Mouse (Mus musculus) adrenal gland, adult 8-10 months (tissue): ENCODE measurements around the gene St6galnac3. TPM values are rescaled to one million over a fixed set of nuclear protein-coding genes. Genes with fewer than 3 reads are reported as not detected.

Experiments
- DNase-seq: peaks from one replicate; pipeline ENCODE4 v3.0.0; 2022
- total RNA-seq, 4 experiments: library from RNA; stranded (reverse); gene quantifications; 2 replicates each; pipeline ENCODE4 v1.2.4; 2022

The St6galnac3 gene
- total RNA-seq, 4 experiments from 2014 or later = 7.7 to 25.4 (median 16.9) TPM

DNA sequence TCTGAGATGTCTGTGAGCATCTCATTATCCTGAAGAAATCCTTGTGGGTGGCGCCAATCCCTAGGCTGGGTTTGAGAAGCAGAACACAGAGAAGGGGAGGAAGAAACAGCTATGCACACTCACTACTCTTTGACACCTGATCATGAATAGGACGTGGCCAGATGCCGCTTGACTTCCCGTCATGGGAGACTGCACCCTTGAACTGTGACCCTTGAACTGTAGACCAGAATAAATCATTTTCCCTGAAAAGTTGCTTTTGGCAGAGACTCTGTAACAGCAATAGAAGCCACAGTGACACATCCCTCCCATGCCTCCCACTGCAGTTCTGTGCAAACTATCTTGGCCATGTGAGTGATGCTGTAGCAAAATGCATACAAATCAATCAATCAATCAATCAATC is 267.3 kb downstream of the St6galnac3 start:
- DNase-seq = no peak

DNA sequence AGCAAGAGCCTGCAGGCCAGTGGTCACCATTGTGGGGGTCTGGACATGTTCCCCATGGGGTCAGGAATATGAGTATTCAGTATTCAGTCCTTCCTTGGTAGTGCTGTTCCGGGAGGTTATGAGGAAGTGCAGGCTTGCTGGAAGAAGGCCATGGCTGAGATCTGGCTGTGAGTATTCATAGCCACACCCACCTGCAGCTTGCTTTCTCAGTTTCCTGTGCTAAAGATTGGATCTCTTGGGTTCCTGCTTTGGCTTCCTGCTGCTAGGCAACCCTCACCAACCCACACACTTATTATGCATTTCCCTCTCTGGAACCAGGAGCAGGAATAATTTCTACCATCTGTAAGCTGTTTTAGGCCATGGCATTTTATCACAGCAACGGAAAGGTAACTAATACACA is 267.8 kb downstream of the St6galnac3 start:
- no peak for DNase-seq

DNA sequence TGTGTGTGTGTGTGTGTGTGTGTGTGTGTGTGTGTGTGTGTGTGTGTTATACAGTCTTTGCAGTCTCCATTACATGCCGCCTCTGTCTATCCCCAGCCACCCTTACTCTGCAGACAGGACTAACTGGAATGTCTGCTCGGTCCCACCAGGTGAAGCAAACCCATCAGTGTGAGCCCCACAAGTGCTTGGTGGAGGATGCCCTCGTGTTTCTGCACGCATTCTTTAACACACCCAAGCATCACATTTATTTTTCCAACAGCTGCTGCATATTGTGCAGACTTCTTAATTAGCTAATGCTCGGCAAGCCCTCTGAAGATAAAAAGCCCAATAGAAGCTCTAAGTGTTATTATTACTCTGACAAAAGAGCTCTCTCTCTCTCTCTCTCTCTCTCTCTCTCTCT is 268.7 kb downstream of the St6galnac3 start:
- DNase-seq = no peak

DNA sequence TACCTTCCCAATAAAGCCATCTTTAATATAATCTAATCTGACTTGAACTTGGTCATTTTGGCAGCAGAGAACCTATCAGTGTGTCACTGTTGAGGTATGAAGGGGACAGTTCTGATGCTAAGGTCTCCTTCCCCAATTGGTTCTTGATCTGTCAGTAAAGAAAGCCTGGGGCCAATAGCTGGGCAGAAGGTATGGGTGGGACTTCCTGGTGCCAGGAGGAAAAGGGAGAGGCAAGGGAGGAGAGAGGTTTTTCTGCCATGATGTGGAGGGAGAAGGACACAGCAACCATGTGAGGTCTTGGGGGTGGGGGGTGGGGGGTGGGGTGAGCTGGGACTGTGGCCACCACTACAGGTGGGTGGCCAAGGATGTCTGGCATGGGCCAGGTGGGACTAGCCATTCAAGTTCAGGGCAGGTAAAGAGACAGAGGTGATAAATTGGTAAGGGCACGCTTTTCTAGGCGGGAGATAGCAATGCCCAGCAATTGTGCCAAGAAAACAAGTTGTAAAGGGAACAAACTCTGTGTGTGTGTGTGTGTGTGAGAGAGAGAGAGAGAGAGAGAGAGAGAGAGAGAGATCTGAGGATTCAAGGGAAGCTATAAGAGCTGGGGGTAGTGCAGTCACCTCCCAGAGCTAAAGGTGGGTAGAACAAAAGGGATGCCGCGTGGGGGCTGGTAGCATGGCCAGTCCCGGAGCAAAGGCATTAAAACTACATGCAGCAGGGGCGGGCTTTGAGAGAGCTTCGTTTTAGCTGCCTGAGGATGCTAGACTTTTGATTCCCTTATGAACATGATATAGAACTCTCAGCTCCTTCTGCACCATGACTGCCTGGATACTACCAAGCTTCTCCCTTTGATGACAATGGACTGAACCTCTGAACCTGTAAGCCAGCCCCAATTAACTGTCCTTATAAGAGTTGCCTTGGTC is 271.6 kb downstream of the St6galnac3 start:
- no peak for DNase-seq

DNA sequence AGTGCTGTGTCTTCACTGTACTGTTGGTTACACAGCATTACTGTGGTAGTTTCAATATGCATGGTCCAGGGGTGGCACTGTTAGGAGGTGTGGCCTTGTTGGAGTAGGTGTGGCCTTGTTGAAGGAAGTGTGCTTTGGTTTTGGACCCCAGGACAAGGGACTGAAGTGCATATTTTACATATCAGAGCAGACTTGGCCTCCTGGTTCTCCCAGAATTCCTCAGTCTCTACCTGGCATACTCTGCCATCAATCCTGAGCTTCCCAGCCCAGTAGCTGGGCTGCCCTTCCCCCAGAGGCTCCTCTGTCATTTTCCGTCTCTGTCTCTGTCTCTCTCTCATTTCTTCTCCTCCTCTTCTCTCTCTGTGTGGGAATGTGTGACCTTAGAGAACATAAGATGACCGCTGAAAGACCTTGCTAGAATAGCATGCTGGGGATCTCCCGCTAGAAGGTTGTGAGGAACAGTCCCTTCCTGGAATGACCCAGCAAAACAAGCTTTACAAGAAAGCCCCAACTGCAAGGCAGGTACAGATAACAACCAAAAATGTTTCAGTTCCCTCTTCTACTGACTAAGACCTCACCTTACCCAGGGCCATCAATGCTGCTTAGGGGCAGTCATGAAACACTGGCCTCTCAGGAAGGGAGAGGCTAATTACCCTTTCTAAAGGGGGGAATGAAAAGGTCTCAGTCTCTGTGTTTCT is 272.5 kb downstream of the St6galnac3 start:
- DNase-seq = no peak

DNA sequence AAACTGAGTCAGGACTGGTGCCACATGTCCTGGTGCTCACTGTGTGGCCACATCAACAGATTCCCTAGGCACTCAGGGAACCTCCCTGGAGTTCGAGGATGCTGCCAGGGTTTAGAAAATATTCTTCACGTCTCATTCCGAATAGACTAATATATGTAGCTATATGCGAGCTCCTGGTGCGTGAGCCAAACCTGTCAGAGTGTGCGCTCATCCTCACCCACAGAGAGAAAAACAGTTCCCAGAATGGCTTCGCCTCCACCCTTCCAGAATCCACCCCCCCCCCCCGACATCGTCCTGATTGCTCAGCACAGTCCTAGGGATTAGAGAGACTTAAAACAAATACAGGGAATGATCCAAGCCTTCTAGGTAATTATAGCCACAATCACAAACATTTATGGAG is 283.6 kb downstream of the St6galnac3 start:
- no peak for DNase-seq

DNA sequence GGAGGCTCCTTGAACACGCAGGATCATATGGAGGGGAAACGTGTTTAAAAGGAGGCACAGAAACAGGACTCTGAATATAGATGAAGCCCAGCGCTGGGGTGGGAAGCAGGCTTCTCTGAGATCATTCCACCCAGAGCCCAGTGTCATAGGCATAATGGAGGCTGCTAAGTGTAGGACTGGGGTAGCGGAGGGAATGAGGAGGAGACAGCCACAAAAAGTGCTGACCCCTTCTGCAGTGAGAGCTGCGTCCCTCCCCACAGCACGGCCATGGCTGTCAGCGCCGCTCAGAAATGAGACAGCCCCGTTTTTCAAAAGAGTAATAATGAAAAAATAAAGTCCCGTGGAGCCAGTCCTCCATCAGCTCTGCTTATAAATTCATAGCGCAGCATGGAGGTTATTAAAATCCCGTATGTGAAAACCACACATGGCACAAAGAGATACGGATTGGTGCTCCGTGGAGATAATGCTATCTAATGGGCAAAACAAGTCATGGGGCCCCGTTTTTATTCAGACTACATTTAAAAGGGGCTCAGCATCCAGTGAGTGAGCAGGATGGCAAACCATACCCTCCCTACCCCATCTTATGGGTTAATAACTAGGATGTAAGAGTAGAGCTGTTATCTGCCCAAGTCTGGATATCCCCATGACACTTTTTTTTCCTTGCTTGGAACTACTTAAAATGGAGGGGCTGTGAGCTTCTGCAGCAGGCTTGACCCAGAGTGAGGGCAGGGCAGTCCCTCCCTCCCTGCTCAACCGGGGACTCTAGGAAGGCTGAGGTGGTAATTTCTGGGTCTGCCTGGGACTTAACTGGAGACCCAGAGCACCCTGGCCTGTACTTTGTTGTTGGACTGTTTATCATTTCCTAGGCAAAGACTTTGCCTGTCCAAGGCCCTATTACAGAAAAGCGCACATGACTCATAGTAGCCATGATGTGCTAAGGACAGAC is 288.6 kb downstream of the St6galnac3 start:
- peak; percentile 15 for DNase-seq

DNA sequence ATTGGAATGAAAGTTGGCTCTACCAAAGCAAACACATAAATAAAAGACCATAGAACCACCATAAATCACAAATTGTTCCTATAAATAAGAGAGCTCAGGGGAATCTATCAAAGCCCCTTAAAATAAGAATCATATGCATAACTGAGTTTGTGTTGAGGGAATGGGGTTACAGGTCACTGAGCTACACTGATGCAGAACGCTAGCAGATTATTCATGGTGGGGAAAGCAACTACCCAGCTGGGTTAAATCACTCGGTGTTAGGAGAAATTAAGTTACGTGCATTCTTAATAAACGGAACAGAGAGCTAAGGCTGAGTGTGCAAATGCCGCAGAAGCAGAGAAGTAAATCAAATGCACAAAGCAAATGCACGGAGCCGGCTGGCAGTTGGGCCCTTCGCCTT is 292.0 kb downstream of the St6galnac3 start:
- DNase-seq = no peak

DNA sequence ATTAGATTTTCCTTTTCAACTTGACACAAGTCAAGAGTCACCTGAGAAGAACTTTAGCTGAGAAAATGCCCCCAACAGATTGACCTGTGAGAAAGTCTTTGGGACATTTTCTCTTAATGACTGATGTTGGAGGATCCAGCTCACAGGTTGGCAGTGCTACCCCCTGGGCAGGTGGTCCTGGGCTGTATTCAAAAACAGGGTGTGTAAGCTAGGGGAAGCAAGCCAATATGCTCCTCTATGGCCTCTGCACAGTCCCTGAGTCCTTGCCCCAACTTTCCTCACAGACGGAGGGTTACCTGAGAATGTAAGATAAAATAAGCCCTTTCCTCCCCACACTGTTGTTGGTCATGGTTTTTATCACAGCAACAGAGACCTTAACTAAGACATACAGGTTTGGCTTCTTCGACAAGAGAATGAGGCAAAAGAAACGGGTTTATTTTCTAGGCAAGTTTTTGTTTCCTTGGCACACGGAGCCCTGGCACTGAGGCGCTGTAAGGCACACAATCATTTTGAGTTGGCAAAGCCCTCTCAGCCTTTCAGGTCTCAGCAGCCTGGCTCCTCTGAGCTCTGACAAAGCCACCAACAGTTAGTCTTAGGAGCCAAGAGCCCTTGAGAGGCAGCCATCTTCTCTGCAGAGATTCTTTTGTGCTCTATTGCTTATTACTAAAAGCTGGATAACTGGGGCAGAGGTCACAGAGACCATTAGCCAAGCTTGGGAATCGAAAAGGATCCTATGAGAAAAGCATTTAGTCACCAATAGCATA is 292.7 kb downstream of the St6galnac3 start:
- DNase-seq = no peak

DNA sequence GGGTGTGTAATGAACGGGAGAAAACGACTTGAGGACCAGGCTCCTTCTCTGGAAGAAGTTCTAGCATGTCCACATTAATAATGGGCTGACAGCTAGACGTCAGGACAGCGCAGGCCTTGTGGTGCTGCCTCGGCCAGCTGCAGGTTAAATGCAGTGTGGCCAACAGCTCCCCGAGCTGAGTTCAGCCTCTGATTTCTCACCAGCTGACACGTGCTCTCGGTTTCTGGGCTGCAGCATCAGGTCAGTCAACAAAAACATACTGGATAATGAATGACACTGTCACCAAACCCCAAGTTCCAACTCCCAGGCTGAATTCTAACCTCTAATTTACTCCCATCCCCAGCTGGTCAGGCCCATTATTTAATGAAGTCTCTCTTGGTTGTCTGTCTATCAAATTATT is 295.1 kb downstream of the St6galnac3 start:
- DNase-seq = no peak

DNA sequence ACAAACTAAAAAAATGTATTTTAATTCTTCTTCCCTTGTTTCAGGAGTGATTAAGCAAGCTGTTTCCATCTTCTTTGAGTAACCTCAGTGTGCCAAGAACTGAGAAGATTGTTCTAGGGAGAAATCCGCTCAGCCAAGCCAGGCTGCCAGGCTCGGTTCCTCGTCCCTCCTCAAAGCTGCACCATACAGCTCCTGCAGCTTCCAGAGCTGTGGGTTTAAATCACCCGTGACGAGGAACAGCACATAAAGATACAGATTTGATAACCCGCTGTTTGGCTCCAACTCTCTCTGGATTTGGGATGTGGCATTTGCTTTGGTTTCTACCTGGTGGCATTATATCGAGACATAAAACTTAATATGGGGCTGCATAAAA is 303.1 kb downstream of the St6galnac3 start:
- no peak for DNase-seq

DNA sequence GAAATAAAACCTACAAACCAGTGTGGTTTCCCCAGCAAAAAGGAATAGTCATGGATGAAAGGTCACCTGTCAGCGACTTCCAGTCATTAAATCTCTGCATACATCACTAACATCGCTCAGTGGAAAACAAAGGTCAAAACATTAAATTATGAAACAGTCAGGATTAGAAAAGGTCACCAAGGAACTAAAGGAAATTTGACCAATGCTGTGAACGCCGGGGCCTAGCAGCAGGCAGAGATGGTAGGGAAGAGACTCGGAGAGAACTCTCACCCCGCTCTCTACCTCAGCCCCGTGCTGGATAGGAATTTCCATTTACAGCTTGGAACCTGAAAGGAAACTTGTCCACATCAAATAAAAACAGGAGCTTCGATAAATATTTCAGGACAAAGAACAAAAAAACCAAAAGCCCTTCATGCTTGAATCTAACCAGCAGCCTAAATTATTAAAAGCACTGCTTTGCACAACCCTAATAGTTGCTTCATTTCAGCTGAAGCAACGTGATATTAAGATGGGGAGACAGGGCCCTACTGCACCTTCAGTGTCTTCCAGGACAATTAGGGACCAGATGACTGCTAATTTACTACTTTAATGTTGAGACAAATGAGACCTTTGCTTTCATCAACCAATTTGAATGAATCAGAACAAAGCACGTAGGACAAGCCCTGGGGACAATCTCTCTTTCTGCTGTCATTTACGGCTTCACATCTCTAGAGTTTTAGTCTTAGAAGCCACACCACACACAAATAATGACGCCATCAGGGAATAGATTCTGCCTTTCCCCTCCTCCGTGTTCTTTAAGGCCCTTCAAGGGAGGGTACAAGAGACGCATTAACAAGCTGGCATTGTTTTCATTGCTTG is 303.7 kb downstream of the St6galnac3 start:
- peak; percentile 23 for DNase-seq

DNA sequence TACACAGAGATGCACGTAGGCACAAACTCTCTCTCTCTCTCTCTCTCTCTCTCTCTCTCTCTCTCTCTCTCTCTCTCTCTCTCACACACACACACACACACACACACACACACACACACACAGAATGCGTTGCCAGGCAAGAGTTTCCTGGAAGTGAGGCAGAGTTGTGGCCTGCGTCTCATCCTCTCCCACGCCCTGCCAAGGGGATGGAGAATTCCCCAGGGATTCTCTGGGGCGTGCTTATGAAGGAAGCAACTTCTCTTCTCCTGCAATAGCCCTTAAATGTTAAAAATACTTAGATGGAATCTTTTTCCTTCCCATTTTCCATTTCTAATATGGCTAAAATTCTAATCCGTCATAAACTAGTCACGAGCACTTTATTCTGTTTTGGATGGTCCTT is 305.6 kb downstream of the St6galnac3 start:
- no peak for DNase-seq

DNA sequence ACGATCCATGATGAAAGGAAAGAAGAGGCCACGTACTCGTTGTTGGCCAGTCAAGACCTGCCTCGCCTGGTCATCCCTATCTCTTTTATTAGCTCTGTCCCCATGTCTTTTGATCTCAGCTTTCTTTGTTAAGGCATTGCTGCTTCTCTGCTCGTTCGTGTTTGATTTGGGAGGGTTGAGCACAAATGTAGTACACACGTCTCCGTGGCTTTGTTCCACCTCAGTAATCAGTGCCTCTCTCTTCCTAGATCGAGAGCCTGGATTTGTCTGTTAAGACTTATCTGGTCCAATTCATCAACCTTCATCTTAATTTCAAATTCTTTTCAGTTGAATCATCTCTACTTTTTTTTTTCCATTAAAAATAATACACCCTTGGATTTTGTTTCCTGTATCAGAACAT is 308.0 kb downstream of the St6galnac3 start:
- no peak for DNase-seq

DNA sequence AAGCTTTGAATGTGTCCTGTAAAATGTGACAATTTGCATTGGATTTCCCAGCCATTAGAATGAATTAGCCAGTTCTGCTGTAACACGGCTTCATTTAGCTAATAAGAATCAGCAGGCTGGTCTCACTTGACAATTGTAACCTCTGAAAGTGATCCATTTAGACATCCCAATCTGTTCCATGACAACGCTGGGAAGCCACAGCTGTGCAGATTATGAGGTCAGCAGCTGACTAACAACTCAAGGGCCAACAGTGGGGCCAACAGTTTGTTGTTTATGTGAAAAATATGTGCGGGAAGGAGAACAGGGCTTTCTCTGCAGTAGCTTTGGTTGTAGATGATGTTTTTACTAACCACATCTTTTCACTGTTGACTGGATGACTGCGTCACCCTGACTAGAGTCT is 308.6 kb downstream of the St6galnac3 start:
- DNase-seq = no peak

DNA sequence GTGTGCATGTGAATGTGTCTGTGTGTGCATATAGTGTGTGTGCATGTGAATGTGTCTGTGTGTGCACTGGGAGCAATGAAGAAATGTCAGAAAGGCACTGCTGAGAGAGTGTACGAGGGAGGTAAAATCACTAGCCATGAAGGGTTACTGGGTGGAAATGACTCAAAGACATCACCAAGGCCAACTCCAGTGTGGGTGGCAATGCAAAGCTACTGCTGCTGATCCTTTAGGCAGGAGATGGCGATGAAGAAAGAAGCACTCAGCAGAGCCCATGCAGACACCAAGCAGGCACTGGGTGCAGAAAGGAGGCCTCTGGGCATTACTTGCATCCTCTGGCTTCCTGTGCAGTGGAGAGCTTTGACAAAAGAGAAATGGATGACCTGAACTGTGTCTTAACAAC is 310.8 kb downstream of the St6galnac3 start:
- peak; percentile 18 for DNase-seq

DNA sequence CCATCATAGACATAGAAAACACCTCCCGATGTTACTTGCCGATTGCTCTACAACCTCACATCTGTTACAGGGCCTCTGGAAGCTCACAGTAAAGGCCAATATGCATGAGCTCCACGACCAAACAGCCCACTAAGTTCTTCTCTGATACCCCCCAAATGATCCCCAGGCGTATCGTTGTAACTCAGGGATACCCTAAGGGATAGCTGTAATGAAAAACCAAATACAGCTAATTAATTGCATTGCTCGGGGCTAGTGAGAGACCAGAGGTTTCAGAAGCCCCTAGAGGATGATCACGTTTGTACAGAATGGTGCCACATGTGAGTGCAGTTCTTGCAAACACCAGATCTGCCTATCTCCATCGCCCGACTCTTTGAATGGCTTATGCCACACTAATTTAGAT is 315.7 kb downstream of the St6galnac3 start:
- DNase-seq = no peak

DNA sequence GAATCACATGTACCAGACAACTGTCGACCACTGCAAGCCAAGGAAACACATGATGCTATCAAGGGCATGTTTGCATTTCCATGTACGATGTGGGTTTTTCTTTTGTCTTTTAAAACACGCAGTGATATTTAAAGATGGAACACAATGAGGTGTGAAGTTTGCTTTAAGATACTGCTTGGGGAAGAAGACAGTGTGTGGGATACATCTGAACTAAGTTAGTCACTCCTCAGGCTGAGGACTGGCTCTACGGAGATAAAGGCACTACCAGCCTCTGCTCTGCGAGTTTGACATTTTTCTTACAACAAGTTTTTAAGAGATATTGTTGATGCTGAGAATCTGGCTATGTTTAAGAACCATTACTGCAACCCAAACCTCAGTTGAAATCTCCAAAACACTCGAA is 316.6 kb downstream of the St6galnac3 start:
- DNase-seq = no peak

DNA sequence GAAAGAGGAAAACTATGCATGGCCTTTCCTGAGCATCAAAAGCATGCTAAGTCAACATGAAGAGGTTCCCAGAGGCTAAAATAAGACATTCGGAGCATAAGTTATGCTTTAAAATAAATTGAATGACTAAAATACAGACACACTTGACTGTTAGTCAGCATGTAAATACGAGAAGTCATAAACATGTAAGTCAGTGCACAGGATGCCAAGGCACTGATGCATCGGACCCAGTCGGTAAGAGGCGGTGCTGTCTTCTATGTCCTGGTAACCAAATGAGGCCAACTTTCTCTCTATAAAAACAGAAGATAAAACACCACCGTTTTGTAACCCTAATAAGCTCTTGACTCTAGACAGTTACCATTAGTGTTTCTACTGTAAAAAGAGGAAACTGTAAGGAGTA is 317.3 kb downstream of the St6galnac3 start:
- no peak for DNase-seq

DNA sequence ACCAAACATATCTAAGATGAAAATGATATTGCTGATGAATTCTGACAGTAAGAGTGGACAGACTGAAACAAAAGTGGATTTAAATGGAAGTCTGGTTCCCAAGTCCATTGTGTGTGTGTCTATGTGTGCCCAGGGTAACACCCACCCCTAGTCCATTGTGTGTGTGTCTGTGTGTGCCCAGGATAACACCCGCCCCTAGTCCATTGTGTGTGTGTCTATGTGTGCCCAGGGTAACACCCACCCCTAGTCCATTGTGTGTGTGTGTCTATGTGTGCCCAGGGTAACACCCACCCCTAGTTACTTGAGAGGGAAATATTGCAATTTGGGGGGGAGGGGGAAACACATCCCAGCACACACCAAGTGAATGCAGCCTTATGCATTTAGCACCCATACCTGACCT is 318.1 kb downstream of the St6galnac3 start:
- no peak for DNase-seq

DNA sequence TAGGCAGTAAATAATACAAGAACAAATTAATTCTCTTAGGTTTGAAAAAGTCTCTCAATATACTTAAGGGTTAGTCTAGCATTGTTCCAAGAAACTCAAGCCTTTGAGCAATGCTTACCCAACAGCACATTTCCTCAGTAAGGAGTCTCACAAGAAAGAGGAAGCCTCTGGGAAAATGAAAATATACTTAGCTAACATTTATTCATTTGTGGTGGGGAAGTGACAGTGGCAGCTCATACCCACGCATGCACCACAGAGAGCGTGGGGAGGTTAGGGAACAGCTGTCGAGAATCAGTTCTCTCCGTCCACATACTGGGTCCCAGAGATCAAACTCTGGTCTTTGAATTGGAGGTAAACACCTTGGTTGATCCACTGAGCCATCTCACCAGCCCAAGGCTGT is 318.8 kb downstream of the St6galnac3 start:
- no peak for DNase-seq
